In genomic region chr10:99060588-99060987, GRCm38 (mm10) we compare ENCODE assay signal across 25 mouse cellular contexts.
"Had no signal": no experiment of that assay in that cellular context is flagged by ENCODE, and none has a peak within 500 bp of the region (broad histone marks: within the 10 kb centered on the region; RNA-seq: fewer than 3 reads in every experiment).

No protein-coding gene starts in this region.

- H3K27me3 ChIP-seq: heart, embryonic 13.5 days; heart, embryonic 15.5 days; hindbrain, embryonic 13.5 days; hindbrain, embryonic 15.5 days; kidney, embryonic 15.5 days; limb, embryonic 13.5 days; limb, embryonic 15.5 days had no signal

- H3K4me3 ChIP-seq: heart, adult 2 months; heart, embryonic 13.5 days; heart, embryonic 15.5 days; hindbrain, embryonic 13.5 days; hindbrain, embryonic 15.5 days; kidney, embryonic 15.5 days; layer of hippocampus, adult 2 months; limb, embryonic 13.5 days; limb, embryonic 15.5 days had no signal

- H3K4me2 ChIP-seq: heart, embryonic 11.5 days; heart, embryonic 13.5 days; heart, embryonic 15.5 days; hindbrain, embryonic 13.5 days; hindbrain, embryonic 15.5 days; kidney, embryonic 15.5 days; limb, embryonic 13.5 days; limb, embryonic 15.5 days had no signal

- H3K9me3 ChIP-seq: heart, embryonic 13.5 days; heart, embryonic 15.5 days; hindbrain, embryonic 13.5 days; hindbrain, embryonic 15.5 days; kidney, embryonic 15.5 days; limb, embryonic 13.5 days; limb, embryonic 15.5 days had no signal

- ATAC-seq: forebrain, postnatal 0 days; hindbrain, postnatal 0 days; intestine, embryonic 16.5 days had no signal

- H3K4me1 ChIP-seq: heart, embryonic 13.5 days; heart, embryonic 15.5 days; hindbrain, embryonic 13.5 days; hindbrain, embryonic 15.5 days; limb, embryonic 13.5 days; limb, embryonic 15.5 days had no signal

- H3K27ac ChIP-seq: heart, adult 2 months; heart, embryonic 13.5 days; heart, embryonic 15.5 days; hindbrain, embryonic 13.5 days; hindbrain, embryonic 15.5 days; hindbrain, postnatal 0 days; kidney, embryonic 15.5 days; kidney, postnatal 0 days; layer of hippocampus, adult 2 months; limb, embryonic 13.5 days; limb, embryonic 15.5 days had no signal

- DNase-seq: forebrain, postnatal 0 days; gastrocnemius, postnatal 14 days; gastrocnemius, postnatal 36 days; heart, adult 2 months; heart, postnatal 14 days; heart, postnatal 36 days; kidney, adult 11 months; kidney, adult 2 months; kidney, adult 9 months; kidney, postnatal 25 days; kidney, postnatal 4 days; layer of hippocampus, postnatal 36 days; left cerebral cortex, postnatal 4 days had no signal

- H3K36me3 ChIP-seq: heart, embryonic 13.5 days; heart, embryonic 15.5 days; hindbrain, embryonic 13.5 days; hindbrain, embryonic 15.5 days; kidney, embryonic 15.5 days; limb, embryonic 13.5 days; limb, embryonic 15.5 days had no signal

- H3K9ac ChIP-seq: forebrain, postnatal 0 days; heart, embryonic 13.5 days; heart, embryonic 15.5 days; hindbrain, embryonic 13.5 days; hindbrain, embryonic 15.5 days; kidney, embryonic 15.5 days; limb, embryonic 13.5 days; limb, embryonic 15.5 days had no signal
